Mouse (Mus musculus): ENCODE measurements around the gene Txlnb. TPM values are rescaled to one million over a fixed set of nuclear protein-coding genes. Genes with fewer than 3 reads are reported as not detected.

The Txlnb gene
- polyA plus RNA-seq, 1 experiment from 2014 or later: 3.5 TPM

- Histone ChIP-seq H3K4me3 (no peak overlapping the region), H3K36me3 (no peaks in the 10 kb centered on the region), H3K4me1 (peaks cover 9% of the 10 kb centered on the region; the same call in 1 of the 2 replicates), H3K4me2 (no peak overlapping the region), H3K9me3 (no peaks in the 10 kb centered on the region), H3K9ac (no peak overlapping the region), H3K27me3 (no peaks in the 10 kb centered on the region), H3K27ac (no peak overlapping the region)
- ATAC-seq (ENCODE audit: insufficient number of reproducible peaks, low FRiP score, low TSS enrichment, low read depth): no peak
- WGBS: 65% methylated on average over 3 of the region's 3 CpGs
Observed at GRCm38 (mm10) chr10:17880038-17880437, 84.0 kb downstream of the Txlnb start.

- Histone ChIP-seq H3K27me3 (no peaks in the 10 kb centered on the region), H3K9me3 (no peaks in the 10 kb centered on the region), H3K4me1 (peaks cover 9% of the 10 kb centered on the region; the same call in 1 of the 2 replicates), H3K9ac (no peak overlapping the region), H3K36me3 (no peaks in the 10 kb centered on the region), H3K4me2 (no peak overlapping the region), H3K4me3 (no peak overlapping the region), H3K27ac (no peak overlapping the region)
- ATAC-seq (ENCODE audit: insufficient number of reproducible peaks, low FRiP score, low TSS enrichment, low read depth): no peak
- 48% methylated on average over 2 of the region's 2 CpGs for WGBS
Observed at GRCm38 (mm10) chr10:17880724-17881123, 84.7 kb downstream of the Txlnb start.

Other genes with a start within 250 kb of the Txlnb start
- 37.5 and 38.2 TPM in 2 replicates for gene Cited2, start 73.0 kb upstream of the Txlnb start, polyA plus RNA-seq (2015; fragmentation: Nextera tagmentation; extraction: Ambion mirVana)
- gene Heca, start 151.8 kb downstream of the Txlnb start, polyA plus RNA-seq (2015; fragmentation: Nextera tagmentation; extraction: Ambion mirVana): 5.8 and 7.3 TPM in 2 replicates
- 128 and 138 TPM in 2 replicates for gene Abracl, start 227.1 kb downstream of the Txlnb start, polyA plus RNA-seq (2015; fragmentation: Nextera tagmentation; extraction: Ambion mirVana)